Mouse (Mus musculus) midbrain, postnatal 0 days (tissue): ENCODE measurements at regions not wholly inside any gene's neighbourhood (a gene's known extent, or its start where the extent isn't known, plus 50 kb on each side); places are given as distances from the start of the nearest gene placed in this dataset.
A peak's percentile ranks its signal among the peaks of the same experiment; 100 is the strongest.

Experiments used
- ATAC-seq: fragments of 200-750 bp; cut with Nextera tagmentation; 2 replicates; pipeline ENCODE4 v1.8.0; 2017; ENCODE audit warnings: moderate number of reproducible peaks, mild to moderate bottlenecking, moderate TSS enrichment, moderate library complexity; ENCODE audit not compliant: low FRiP score
- DNase-seq: peaks from one replicate; pipeline ENCODE4 v3.0.0-alpha.2; 2015; ENCODE audit warnings: low spot score
- H3K27ac ChIP-seq: fragments of 300-500 bp; sonication (generic); 2 replicates; pipeline ENCODE4 v1.5.1; 2014; ENCODE audit warnings: low read depth, mild to moderate bottlenecking, low read length, mixed read lengths
- H3K27me3 ChIP-seq: fragments of 300-500 bp; sonication (generic); 2 replicates; pipeline ENCODE4 v1.6.1; 2014; ENCODE audit warnings: low read length, control low read depth, mixed read lengths; ENCODE audit not compliant: insufficient read depth
- H3K36me3 ChIP-seq: fragments of 300-500 bp; sonication (generic); 2 replicates; pipeline ENCODE4 v1.6.1; 2014; ENCODE audit warnings: low read length, control low read depth, mixed read lengths; ENCODE audit not compliant: insufficient read depth
- H3K4me1 ChIP-seq: fragments of 300-500 bp; sonication (generic); 2 replicates; pipeline ENCODE4 v1.6.1; 2014; ENCODE audit warnings: mild to moderate bottlenecking, control low read depth, antibody characterized with exemption, low read length, mixed read lengths; ENCODE audit not compliant: insufficient read depth
- H3K4me2 ChIP-seq: fragments of 300-500 bp; sonication (generic); 2 replicates; pipeline ENCODE4 v1.6.1; 2014; ENCODE audit warnings: low read depth, mild to moderate bottlenecking, low read length, mixed read lengths; ENCODE audit not compliant: poor library complexity, severe bottlenecking
- H3K4me3 ChIP-seq: fragments of 300-500 bp; sonication (generic); 2 replicates; pipeline ENCODE4 v1.5.1; 2014; ENCODE audit warnings: low read depth, mild to moderate bottlenecking, low read length, moderate library complexity
- H3K9ac ChIP-seq: fragments of 300-500 bp; sonication (generic); replicated peaks from 2 replicates; pipeline ENCODE4 v1.6.1; 2014; ENCODE audit warnings: mild to moderate bottlenecking, low read length, moderate library complexity, mixed read lengths; ENCODE audit not compliant: poor library complexity, severe bottlenecking
- H3K9me3 ChIP-seq: fragments of 300-500 bp; sonication (generic); 2 replicates; pipeline ENCODE4 v1.6.1; 2016; ENCODE audit warnings: low read length, control low read depth
- CTCF ChIP-seq: IDR thresholded peaks from 2 replicates; pipeline ENCODE4 v1.5.1; 2016; ENCODE audit warnings: antibody characterized with exemption, mild to moderate bottlenecking
- WGBS: fragments of 180-500 bp; shearing (Covaris S2); extraction: QIAGEN DNeasy Blood & Tissue Kit; methylation state at CpG from one replicate; pipeline ENCODE4 v1.1.7; 2014; 5-methylcytosine and 5-hydroxymethylcytosine counted together

GRCm38 (mm10) chr19:26484322-26484721, 120.5 kb upstream of the Smarca2 start:
- H3K36me3 ChIP-seq = no peaks in the 10 kb centered on the region
- DNase-seq = no peak
- 70% methylated on average over 3 of the region's 3 CpGs for WGBS
- no peaks in the 10 kb centered on the region for H3K4me1 ChIP-seq
- no peak for ATAC-seq
- no peak overlapping the region for H3K27ac ChIP-seq
- no peak overlapping the region for H3K4me2 ChIP-seq
- H3K9me3 ChIP-seq = no peaks in the 10 kb centered on the region
- no peak overlapping the region for H3K4me3 ChIP-seq
- H3K27me3 ChIP-seq = no peaks in the 10 kb centered on the region
- no peak for TF ChIP-seq CTCF
- H3K9ac ChIP-seq = no peak overlapping the region

- Histone ChIP-seq H3K36me3 (no peaks in the 10 kb centered on the region), H3K27me3 (no peaks in the 10 kb centered on the region), H3K4me1 (no peaks in the 10 kb centered on the region), H3K9me3 (no peaks in the 10 kb centered on the region), H3K4me3 (no peak overlapping the region), H3K9ac (no peak overlapping the region), H3K4me2 (no peak overlapping the region), H3K27ac (no peak overlapping the region)
- ATAC-seq (no peak), DNase-seq (no peak)
- WGBS = 77% methylated on average over 2 of the region's 2 CpGs
- no peak for TF ChIP-seq CTCF
Observed at GRCm38 (mm10) chr19:26492806-26493205, 112.0 kb upstream of the Smarca2 start.

GRCm38 (mm10) chr19:26501064-26501463, 103.8 kb upstream of the Smarca2 start:
- no peak overlapping the region for H3K9ac ChIP-seq
- no peak for ATAC-seq
- H3K27ac ChIP-seq = no peak overlapping the region
- no peaks in the 10 kb centered on the region for H3K36me3 ChIP-seq
- H3K4me1 ChIP-seq = no peaks in the 10 kb centered on the region
- H3K4me2 ChIP-seq = no peak overlapping the region
- no peak overlapping the region for H3K4me3 ChIP-seq
- H3K27me3 ChIP-seq = no peaks in the 10 kb centered on the region
- no peak for DNase-seq
- no peak for TF ChIP-seq CTCF
- H3K9me3 ChIP-seq = 0 out of 2 replicates have a peak, but pooled peaks cover 3% of the 10 kb centered on the region

DNA sequence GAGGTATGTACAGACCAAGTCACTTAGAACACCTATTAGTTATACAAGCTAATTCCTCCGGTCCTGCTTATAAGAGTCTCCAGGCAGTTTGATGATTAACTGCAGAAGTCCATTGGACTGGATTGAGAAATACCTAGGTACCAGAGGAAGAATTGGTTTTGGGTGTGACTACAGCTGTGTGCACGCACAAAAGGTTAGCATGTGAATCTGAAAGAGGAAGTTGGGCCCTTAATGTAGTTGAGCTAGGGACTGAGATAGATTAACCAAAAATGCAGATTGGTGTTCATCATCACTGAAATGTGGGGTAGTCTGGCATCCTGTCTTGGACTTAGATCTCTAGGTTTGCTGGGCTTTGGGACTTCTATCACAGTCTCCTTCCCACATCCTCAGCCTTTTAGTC, 100.8 kb upstream of the Smarca2 start:
- no peak for TF ChIP-seq CTCF
- H3K27me3 ChIP-seq = no peaks in the 10 kb centered on the region
- no peak overlapping the region for H3K9ac ChIP-seq

GRCm38 (mm10) chr19:26506802-26507201, 98.0 kb upstream of the Smarca2 start:
- H3K9ac ChIP-seq = no peak overlapping the region
- no peak for DNase-seq
- H3K9me3 ChIP-seq = 0 out of 2 replicates have a peak, but pooled peaks cover 3% of the 10 kb centered on the region
- no peak overlapping the region for H3K27ac ChIP-seq
- no peak overlapping the region for H3K4me3 ChIP-seq
- peaks cover 4% of the 10 kb centered on the region; the same call in 1 of the 2 replicates for H3K4me1 ChIP-seq
- WGBS = 67% methylated on average over 1 of the region's 1 CpGs
- no peak for ATAC-seq
- no peaks in the 10 kb centered on the region for H3K27me3 ChIP-seq
- H3K36me3 ChIP-seq = no peaks in the 10 kb centered on the region
- no peak overlapping the region for H3K4me2 ChIP-seq
- no peak for TF ChIP-seq CTCF

More for the DNA sequence above, 100.8 kb upstream of the Smarca2 start:
- DNase-seq = no peak
- H3K9me3 ChIP-seq = 0 out of 2 replicates have a peak, but pooled peaks cover 3% of the 10 kb centered on the region
- peaks cover 4% of the 10 kb centered on the region; the same call in 1 of the 2 replicates for H3K4me1 ChIP-seq
- no peaks in the 10 kb centered on the region for H3K36me3 ChIP-seq
- 94% methylated on average over 2 of the region's 2 CpGs for WGBS
- ATAC-seq = no peak
- H3K27ac ChIP-seq = no peak overlapping the region
- no peak overlapping the region for H3K4me3 ChIP-seq
- H3K4me2 ChIP-seq = no peak overlapping the region

DNA sequence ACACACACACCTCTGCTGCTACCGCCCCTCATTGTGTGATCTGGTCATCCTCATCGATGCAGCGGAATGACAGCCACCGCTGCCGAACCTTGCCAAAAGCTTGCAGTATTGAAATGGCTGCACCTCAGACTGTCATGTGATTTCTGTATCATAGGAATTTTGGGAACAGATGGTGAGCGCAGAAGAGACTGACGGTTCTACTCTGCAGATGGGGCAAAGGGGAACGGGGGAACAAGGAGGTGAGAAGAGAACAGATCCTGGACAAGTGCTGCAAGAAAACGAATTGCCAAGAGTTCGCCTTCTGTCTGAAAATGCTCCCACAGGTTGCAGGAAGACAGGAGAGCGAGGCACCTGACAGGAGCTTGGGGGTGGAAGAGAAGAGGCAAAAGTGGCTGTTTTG, 96.9 kb upstream of the Smarca2 start:
- 0 out of 2 replicates have a peak, but pooled peaks cover 3% of the 10 kb centered on the region for H3K9me3 ChIP-seq
- 78% methylated on average over 11 of the region's 11 CpGs for WGBS
- no peak overlapping the region for H3K27ac ChIP-seq
- no peak overlapping the region for H3K4me2 ChIP-seq
- no peak overlapping the region for H3K4me3 ChIP-seq
- peaks cover 4% of the 10 kb centered on the region; the same call in 1 of the 2 replicates for H3K4me1 ChIP-seq
- DNase-seq (peak; percentile 38), ATAC-seq (no peak)
- TF ChIP-seq CTCF = no peak
- no peak overlapping the region for H3K9ac ChIP-seq
- H3K36me3 ChIP-seq = no peaks in the 10 kb centered on the region
- H3K27me3 ChIP-seq = no peaks in the 10 kb centered on the region
